Mouse (Mus musculus): Measurements from ENCODE around the gene Kncn.

Kncn gene

DNA sequence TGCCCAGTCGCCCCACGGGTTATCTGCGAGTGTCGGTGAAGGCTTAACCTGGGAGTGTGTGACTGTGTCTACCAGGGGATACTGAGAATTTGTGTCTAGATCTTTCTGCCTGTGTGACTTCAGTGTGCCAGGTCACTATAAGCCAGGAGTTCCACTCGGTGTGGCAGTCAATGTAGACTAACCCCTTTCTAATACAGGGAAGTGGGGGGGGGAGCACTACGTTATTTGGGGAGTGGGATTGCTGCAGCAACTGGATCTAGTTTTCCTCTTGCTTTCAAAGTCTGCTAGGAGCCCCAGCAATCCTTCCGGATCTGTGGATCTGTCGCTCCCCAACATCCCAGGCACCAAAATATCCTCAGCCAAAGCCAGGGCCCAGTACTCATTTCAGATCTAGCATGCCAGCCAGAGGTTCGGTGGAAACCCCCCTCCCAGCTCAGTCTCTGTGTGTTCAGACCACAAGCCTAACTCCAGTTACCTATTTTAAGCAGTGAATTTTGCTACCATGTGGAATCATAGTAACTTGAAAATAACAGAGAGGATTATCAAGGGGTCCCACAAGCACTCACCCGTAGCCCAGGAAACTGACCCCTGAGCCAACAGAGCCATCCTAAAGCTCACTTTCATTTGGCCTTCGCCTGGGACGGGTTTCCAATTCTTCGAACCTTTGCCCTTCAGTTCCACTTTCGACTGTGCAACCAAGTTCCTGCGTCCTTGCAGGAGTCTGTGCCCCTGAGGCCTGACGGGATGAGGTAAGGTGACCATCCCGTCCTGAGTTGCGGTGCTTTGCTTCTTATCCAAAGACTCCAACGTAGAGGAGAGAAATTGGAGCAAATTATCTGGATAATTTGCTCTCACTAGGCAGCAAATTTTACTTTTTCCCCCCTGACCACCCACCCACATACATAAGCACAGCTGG, 53.1 kb downstream of the Kncn start:
- DNase-seq (ENCODE audit: low spot score in 2 of 2): no peak

DNA sequence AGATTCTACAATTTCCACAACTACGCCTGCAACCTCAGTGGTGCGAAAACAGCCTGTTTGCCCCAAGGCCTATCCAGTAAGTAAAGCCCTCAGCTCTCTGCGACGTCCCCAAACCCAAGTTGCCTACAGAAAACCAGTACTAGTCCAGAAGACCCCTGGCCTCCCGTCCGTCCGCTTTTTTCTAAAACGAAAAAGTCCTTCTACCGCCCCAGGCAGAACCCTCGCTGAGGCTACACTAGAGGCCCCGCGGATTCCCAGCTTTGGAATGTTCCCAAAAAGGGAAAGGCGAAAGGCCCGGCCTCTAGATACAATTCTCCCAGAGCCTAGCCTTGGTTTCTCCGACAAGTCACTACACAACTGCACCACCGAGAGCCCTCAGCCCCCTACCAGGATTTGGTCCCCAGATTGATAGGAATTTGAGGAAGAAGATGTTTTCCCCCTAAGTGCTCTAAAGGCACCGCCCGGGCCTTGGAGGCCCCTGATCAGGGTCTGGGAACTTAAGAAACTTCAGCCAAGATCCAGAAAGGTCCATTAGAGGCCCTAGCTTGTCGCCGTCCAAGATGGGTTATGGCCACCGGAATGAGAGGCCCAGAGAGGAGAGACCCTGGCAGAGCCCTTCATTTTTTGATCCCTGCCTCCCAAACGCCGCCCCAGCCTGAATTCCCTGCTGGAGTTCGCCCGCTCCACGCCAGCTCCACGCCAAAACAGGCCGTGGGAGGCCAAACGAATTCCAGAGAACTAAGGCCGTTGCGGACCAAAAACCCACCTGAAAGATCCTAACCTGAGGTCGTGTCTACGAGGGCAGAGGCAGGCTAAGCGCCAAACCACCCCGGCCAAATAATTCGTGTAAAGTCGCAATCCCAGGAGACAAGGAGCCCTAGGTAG, 54.3 kb downstream of the Kncn start:
- DNase-seq (ENCODE audit: low spot score in 2 of 2): no peak
